Mouse (Mus musculus): ENCODE measurements at regions not wholly inside any gene's neighbourhood (a gene's known extent, or its start where the extent isn't known, plus 50 kb on each side); places are given as distances from the start of the nearest gene placed in this dataset.
A peak's percentile ranks its signal among the peaks of the same experiment; 100 is the strongest.
"Not testable (repeated sequence)": the region's sequence is repeated elsewhere in the genome, so short reads cannot be mapped to it uniquely, and the experiment has no call there.

GRCm38 (mm10) chr10:111594651-111595050, 88.6 kb downstream of the Phlda1 start:
- Histone ChIP-seq H3K4me1 (peaks cover 38% of the 10 kb centered on the region), H3K27ac (no peak overlapping the region), H3K36me3 (no peaks in the 10 kb centered on the region), H3K9ac (no peak overlapping the region), H3K9me3 (no peaks in the 10 kb centered on the region), H3K4me2 (replicated peaks) (no peak overlapping the region), H3K4me3 (no peak overlapping the region), H3K27me3 (no peaks in the 10 kb centered on the region)
- WGBS = 78% methylated on average over 10 of the region's 10 CpGs
- no peak for ATAC-seq (ENCODE audit: low FRiP score, low read depth)

GRCm38 (mm10) chr10:111595513-111595995, 89.5 kb downstream of the Phlda1 start:
- H3K36me3 ChIP-seq = no peaks in the 10 kb centered on the region
- H3K27ac ChIP-seq = no peak overlapping the region
- H3K9ac ChIP-seq = no peak overlapping the region
- no peaks in the 10 kb centered on the region for H3K9me3 ChIP-seq
- no peaks in the 10 kb centered on the region for H3K27me3 ChIP-seq
- H3K4me1 ChIP-seq = peaks cover 47% of the 10 kb centered on the region
- H3K4me2 ChIP-seq (replicated peaks) = no peak overlapping the region
- 52% methylated on average over 8 of the region's 8 CpGs for WGBS
- H3K4me3 ChIP-seq = no peak overlapping the region
- ATAC-seq (ENCODE audit: low FRiP score, low read depth) = no peak

GRCm38 (mm10) chr10:111598650-111599049, 92.6 kb downstream of the Phlda1 start:
- no peak overlapping the region for H3K4me3 ChIP-seq
- no peak overlapping the region for H3K9ac ChIP-seq
- no peaks in the 10 kb centered on the region for H3K36me3 ChIP-seq
- H3K9me3 ChIP-seq = no peaks in the 10 kb centered on the region
- no peaks in the 10 kb centered on the region for H3K27me3 ChIP-seq
- ATAC-seq (ENCODE audit: low FRiP score, low read depth) = no peak
- H3K4me1 ChIP-seq = peaks cover 54% of the 10 kb centered on the region
- H3K4me2 ChIP-seq (replicated peaks) = no peak overlapping the region
- no peak overlapping the region for H3K27ac ChIP-seq
- WGBS = 83% methylated on average over 5 of the region's 5 CpGs

- 47% methylated on average over 10 of the region's 10 CpGs for WGBS
- peak overlapping the region; percentile 17; the same call in 1 of the 2 replicates for H3K4me2 ChIP-seq (replicated peaks)
- H3K27ac ChIP-seq = peak overlapping the region; percentile 81; the same call in 1 of the 2 replicates
- H3K9me3 ChIP-seq = no peaks in the 10 kb centered on the region
- H3K36me3 ChIP-seq = no peaks in the 10 kb centered on the region
- ATAC-seq (ENCODE audit: low FRiP score, low read depth) = no peak
- no peaks in the 10 kb centered on the region for H3K27me3 ChIP-seq
- no peak overlapping the region for H3K9ac ChIP-seq
- H3K4me3 ChIP-seq = no peak overlapping the region
- peaks cover 51% of the 10 kb centered on the region for H3K4me1 ChIP-seq
Measured at GRCm38 (mm10) chr10:111599297-111600250, 93.5 kb downstream of the Phlda1 start.

- no peaks in the 10 kb centered on the region for H3K9me3 ChIP-seq
- no peak overlapping the region for H3K4me3 ChIP-seq
- no peaks in the 10 kb centered on the region for H3K36me3 ChIP-seq
- H3K27ac ChIP-seq = peak overlapping the region; percentile 81
- no peak for ATAC-seq (ENCODE audit: low FRiP score, low read depth)
- WGBS = 37% methylated on average over 2 of the region's 2 CpGs
- no peak overlapping the region for H3K9ac ChIP-seq
- peak overlapping the region; percentile 17 for H3K4me2 ChIP-seq (replicated peaks)
- H3K27me3 ChIP-seq = no peaks in the 10 kb centered on the region
- peaks cover 50% of the 10 kb centered on the region for H3K4me1 ChIP-seq
Measured at GRCm38 (mm10) chr10:111600251-111600620, 94.2 kb downstream of the Phlda1 start.

GRCm38 (mm10) chr10:111600677-111601099, 94.6 kb downstream of the Phlda1 start:
- 3% methylated on average over 2 of the region's 2 CpGs for WGBS
- H3K4me3 ChIP-seq = no peak overlapping the region
- no peak overlapping the region for H3K9ac ChIP-seq
- no peaks in the 10 kb centered on the region for H3K27me3 ChIP-seq
- no peaks in the 10 kb centered on the region for H3K9me3 ChIP-seq
- H3K4me1 ChIP-seq = peaks cover 48% of the 10 kb centered on the region
- peak overlapping the region; percentile 81 for H3K27ac ChIP-seq
- peak; percentile 95 for ATAC-seq (ENCODE audit: low FRiP score, low read depth)
- H3K4me2 ChIP-seq (replicated peaks) = peak overlapping the region; percentile 17
- H3K36me3 ChIP-seq = no peaks in the 10 kb centered on the region

DNA sequence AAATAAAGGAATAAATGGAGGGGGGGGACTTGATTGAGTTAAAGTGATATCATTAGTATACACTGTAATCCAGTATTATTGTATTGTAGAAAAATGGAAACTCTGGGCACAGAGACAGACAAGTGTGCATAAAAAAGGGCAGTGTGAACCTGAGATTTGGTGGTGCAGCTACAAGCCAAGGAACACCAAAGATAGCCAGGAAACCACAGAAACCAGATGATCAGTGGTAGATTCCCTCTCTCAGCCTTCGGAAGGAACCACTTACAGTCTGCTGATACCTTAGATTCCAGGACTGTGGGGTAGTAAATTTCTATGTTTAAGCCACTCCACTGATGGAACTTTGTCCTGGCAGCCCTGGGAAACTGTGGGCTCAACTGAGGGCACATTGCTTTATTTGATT, 97.1 kb downstream of the Phlda1 start:
- Histone ChIP-seq H3K4me3 (no peak overlapping the region), H3K4me1 (peaks cover 31% of the 10 kb centered on the region), H3K9ac (no peak overlapping the region), H3K4me2 (replicated peaks) (no peak overlapping the region), H3K27me3 (no peaks in the 10 kb centered on the region), H3K36me3 (no peaks in the 10 kb centered on the region), H3K9me3 (no peaks in the 10 kb centered on the region), H3K27ac (no peak overlapping the region)
- 79% methylated on average over 1 of the region's 1 CpGs for WGBS
- no peak for ATAC-seq (ENCODE audit: low FRiP score, low read depth)

DNA sequence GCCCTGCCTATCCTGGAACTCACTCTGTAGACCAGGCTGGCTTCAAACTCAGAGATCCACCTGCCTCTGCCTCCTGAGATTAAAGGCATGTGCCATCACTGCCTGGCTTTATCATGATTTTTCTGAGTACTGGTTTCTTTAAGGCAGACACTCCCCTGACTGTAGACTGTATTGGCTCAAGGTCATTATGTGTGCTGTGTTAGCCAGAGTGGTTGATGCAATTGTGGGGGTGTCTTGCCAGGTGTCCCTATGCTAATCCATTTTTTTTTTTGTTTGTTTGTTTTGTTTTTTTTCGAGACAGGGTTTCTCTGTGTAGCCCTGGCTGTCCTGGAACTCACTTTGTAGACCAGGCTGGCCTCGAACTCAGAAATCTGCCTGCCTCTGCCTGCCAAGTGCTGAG, 101.3 kb downstream of the Phlda1 start:
- not testable (repeated sequence) for H3K27ac ChIP-seq; ATAC-seq (ENCODE audit: low FRiP score, low read depth); H3K4me2 ChIP-seq (replicated peaks); H3K4me3 ChIP-seq; H3K9me3 ChIP-seq; H3K4me1 ChIP-seq; H3K27me3 ChIP-seq; H3K9ac ChIP-seq; H3K36me3 ChIP-seq
- WGBS = 91% methylated on average over 2 of the region's 2 CpGs

DNA sequence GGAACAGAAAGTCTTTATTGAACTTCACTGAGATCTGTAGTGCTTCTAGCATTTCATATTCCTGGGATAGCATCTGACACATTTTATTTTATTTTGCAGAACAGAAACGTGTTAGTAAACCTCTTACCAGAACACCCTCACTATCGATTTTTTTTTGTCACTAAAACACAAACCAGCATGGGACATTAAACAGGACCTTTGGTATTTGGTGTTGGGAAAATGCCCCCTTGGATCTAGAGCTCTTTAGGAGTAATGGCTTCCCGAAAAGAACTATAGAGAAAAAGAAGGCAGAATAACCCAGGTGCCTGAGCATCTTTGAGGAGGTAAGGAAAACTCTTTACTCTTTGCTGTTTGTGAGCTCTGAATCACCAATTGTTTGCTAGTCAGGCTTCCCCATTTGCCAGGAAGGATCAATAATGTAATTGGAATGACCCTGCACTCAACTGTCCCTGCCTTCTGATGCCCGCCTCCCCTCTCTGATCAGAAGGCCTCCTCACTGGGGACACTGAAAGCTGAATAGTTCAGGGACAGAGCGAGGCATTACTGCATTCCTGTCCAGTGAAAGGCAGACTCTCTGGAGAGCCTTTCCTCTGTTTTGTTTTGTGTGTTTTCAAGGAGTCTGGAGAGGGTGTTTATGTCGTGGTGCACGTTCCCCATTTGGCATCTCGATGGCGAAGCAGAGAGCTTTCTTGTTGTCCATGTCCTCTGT, 102.5 kb downstream of the Phlda1 start:
- ATAC-seq (ENCODE audit: low FRiP score, low read depth) = no peak
- Histone ChIP-seq H3K9me3 (no peaks in the 10 kb centered on the region), H3K4me2 (replicated peaks) (no peak overlapping the region), H3K36me3 (no peaks in the 10 kb centered on the region), H3K27ac (no peak overlapping the region), H3K27me3 (no peaks in the 10 kb centered on the region), H3K4me1 (no peaks in the 10 kb centered on the region), H3K9ac (no peak overlapping the region), H3K4me3 (no peak overlapping the region)
- WGBS = 75% methylated on average over 9 of the region's 9 CpGs

DNA sequence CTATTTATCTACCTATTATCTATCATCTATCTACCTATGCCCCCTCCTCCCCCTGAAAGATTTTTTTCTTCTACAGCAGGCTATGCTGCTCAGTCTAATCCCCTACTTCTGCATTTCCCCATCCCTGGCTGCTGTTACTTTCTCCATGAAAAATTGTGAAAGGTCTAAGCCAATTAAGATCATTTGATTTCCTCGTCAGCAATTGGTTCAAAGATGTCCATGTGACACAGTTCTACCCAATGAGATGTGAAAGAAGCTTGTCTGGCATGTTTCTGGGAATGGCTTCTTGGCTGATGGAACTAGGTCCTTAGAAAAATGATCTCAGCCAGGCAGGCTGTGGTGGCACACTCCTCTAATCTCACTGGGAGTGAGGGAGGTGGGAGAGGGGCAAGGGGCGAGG, 103.8 kb downstream of the Phlda1 start:
- H3K9me3 ChIP-seq = no peaks in the 10 kb centered on the region
- 85% methylated on average over 2 of the region's 2 CpGs for WGBS
- H3K4me3 ChIP-seq = no peak overlapping the region
- no peak overlapping the region for H3K27ac ChIP-seq
- no peaks in the 10 kb centered on the region for H3K36me3 ChIP-seq
- H3K4me2 ChIP-seq (replicated peaks) = no peak overlapping the region
- no peaks in the 10 kb centered on the region for H3K4me1 ChIP-seq
- H3K9ac ChIP-seq = no peak overlapping the region
- H3K27me3 ChIP-seq = no peaks in the 10 kb centered on the region
- no peak for ATAC-seq (ENCODE audit: low FRiP score, low read depth)

DNA sequence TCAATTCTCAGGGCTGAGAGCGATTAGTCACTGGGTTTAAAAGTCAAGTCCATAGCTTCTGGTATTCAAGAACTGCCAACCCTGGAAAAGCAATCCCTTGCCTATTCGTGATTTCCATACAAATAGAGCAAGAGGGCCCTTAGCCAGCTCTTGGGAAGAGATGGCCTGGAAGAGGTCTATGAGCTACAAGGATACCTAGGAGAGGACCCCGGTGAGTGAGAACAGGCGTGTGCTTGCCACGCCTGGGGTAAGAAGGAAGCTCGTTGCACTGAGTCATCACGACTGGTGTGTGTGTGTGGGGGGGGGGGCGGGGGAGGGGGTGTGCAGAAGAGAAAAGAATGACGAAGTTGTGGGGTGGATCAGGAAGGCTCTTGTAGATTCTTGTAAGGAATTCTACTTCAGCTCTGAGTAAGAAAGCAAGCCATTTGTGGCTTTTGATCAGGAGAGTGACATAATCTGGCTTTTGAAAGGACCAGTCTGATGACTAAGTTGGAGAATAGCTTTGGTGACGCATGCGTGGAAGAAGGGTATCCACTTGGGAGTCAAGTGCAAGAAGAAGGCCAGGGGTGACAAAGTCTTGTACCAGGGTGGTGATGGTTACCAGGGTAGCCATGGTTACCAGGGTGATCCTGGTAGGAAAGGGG, 113.7 kb downstream of the Phlda1 start:
- WGBS = 75% methylated on average over 10 of the region's 11 CpGs

More for the DNA sequence above, 113.7 kb downstream of the Phlda1 start:
- Histone ChIP-seq H3K9ac (no peak overlapping the region), H3K36me3 (no peaks in the 10 kb centered on the region), H3K9me3 (no peaks in the 10 kb centered on the region), H3K4me2 (replicated peaks) (no peak overlapping the region), H3K4me3 (no peak overlapping the region), H3K27me3 (no peaks in the 10 kb centered on the region), H3K4me1 (peaks cover 31% of the 10 kb centered on the region), H3K27ac (no peak overlapping the region)
- no peak for ATAC-seq (ENCODE audit: low FRiP score, low read depth)

Data from limb, embryonic 13.5 days (tissue).